Mouse (Mus musculus) heart, embryonic 14.5 days (tissue): ENCODE measurements around the gene Kbtbd4. TPM values are rescaled to one million over a fixed set of nuclear protein-coding genes. Genes with fewer than 3 reads are reported as not detected.
A peak's percentile ranks its signal among the peaks of the same experiment; 100 is the strongest.

Source experiments
- ATAC-seq: fragments of 200-750 bp; cut with Nextera tagmentation; 2 replicates; pipeline ENCODE4 v1.8.0; 2017; ENCODE audit warnings: low read depth, moderate TSS enrichment; ENCODE audit not compliant: insufficient number of reproducible peaks, insufficient read depth, low FRiP score
- H3K27ac ChIP-seq, 2 experiments: fragments of 200-500 bp in 1 of 2; fragments of 300-500 bp in 1 of 2; sonication (generic) in 1 of 2; replicated peaks in 1 of 2; 2 replicates each; pipeline ENCODE4 v1.5.1; 2012 to 2014; ENCODE audit warnings: low read depth in 2 of 2, low read length in 2 of 2, control low read depth in 1 of 2, mild to moderate bottlenecking in 1 of 2, mixed read lengths in 1 of 2; ENCODE audit not compliant: control insufficient read depth in 1 of 2, insufficient read depth in 1 of 2
- H3K27me3 ChIP-seq: fragments of 300-500 bp; sonication (generic); 2 replicates; pipeline ENCODE4 v1.6.1; 2014; ENCODE audit warnings: mild to moderate bottlenecking, low read length, control low read depth; ENCODE audit not compliant: control insufficient read depth, insufficient read depth
- H3K36me3 ChIP-seq: fragments of 300-500 bp; sonication (generic); 2 replicates; pipeline ENCODE4 v1.6.1; 2014; ENCODE audit warnings: mild to moderate bottlenecking, control low read depth, low read length, mixed read lengths; ENCODE audit not compliant: control insufficient read depth, insufficient read depth
- H3K4me1 ChIP-seq, 2 experiments: fragments of 200-500 bp in 1 of 2; fragments of 300-500 bp in 1 of 2; sonication (generic) in 1 of 2; 2 replicates each; pipeline ENCODE4 v1.6.1; 2012 to 2014; ENCODE audit warnings: low read length in 2 of 2, control low read depth in 1 of 2, mixed read lengths in 1 of 2; ENCODE audit not compliant: control insufficient read depth in 2 of 2, insufficient read depth in 2 of 2
- H3K4me2 ChIP-seq: fragments of 300-500 bp; sonication (generic); 2 replicates; pipeline ENCODE4 v1.6.1; 2014; ENCODE audit warnings: mild to moderate bottlenecking, low read length
- H3K4me3 ChIP-seq, 2 experiments: fragments of 200-500 bp in 1 of 2; fragments of 300-500 bp in 1 of 2; sonication (generic) in 1 of 2; 2 replicates each; pipeline ENCODE4 v1.5.1; 2012 to 2014; ENCODE audit warnings: low read length in 2 of 2, mild to moderate bottlenecking in 2 of 2, control low read depth in 1 of 2, low read depth in 1 of 2, moderate library complexity in 1 of 2; ENCODE audit not compliant: control insufficient read depth in 1 of 2, insufficient read depth in 1 of 2
- H3K9ac ChIP-seq: fragments of 300-500 bp; sonication (generic); 2 replicates; pipeline ENCODE4 v1.6.1; 2014; ENCODE audit warnings: mild to moderate bottlenecking, low read length
- H3K9me3 ChIP-seq: fragments of 300-500 bp; sonication (generic); 2 replicates; pipeline ENCODE4 v1.6.1; 2016; ENCODE audit warnings: low read length, control low read depth; ENCODE audit not compliant: control insufficient read depth
- whole genome bisulfite sequencing: fragments of 180-500 bp; shearing (Covaris S2); extraction: QIAGEN DNeasy Blood & Tissue Kit; methylation state at CpG from one replicate; pipeline ENCODE4 v1.1.7; 2014; 5-methylcytosine and 5-hydroxymethylcytosine counted together
- polyA plus RNA-seq: library from polyadenylated mRNA; unstranded; fragments of >200 nt; fragmentation: Nextera tagmentation; extraction: Ambion mirVana; gene quantifications from 2 replicates; pipeline ENCODE4 v1.2.1, GENCODE M21; 2014

Gene Kbtbd4
- polyA plus RNA-seq, 1 experiment from 2014 or later, result 20.6 TPM

DNA sequence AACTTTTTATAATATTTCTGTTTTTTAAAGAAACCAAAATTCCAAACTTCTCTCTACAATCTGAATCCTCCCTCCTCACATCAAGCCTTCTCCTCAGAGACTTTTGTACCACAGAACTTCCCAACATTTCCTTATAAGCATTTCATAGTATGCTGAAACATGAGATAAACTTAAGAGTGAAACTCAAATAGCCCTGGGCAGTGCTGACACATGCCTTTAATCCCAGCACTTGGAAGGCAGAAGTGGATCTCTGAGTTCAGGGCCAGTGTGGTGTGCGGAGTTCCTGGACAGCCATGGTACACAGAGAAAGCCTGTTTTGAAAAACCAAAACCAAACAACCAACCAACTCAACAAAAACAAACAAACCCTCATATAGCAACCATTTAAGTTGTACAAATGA lies 16.6 kb downstream of the Kbtbd4 start:
- Histone ChIP-seq H3K9me3 (no peaks in the 10 kb centered on the region), H3K27me3 (no peaks in the 10 kb centered on the region), H3K4me2 (no peak overlapping the region), H3K9ac (no peak overlapping the region), H3K4me3 (no peak overlapping the region), H3K36me3 (no peaks in the 10 kb centered on the region), H3K4me1 (peaks cover 2 to 13% of the 10 kb centered on the region in 2 experiments), H3K27ac (peak overlapping the region in 1 of 2 experiments; percentile 42; a peak in 1 of 4 replicates)
- ATAC-seq, result no peak
- WGBS, result 30% methylated on average over 1 of the region's 1 CpGs

- H3K27ac ChIP-seq, result no peak overlapping the region
- no peaks in the 10 kb centered on the region for H3K9me3 ChIP-seq
- peaks cover 2 to 9% of the 10 kb centered on the region in 2 experiments; a peak in 3 of 4 replicates for H3K4me1 ChIP-seq
- no peak for ATAC-seq
- H3K27me3 ChIP-seq, result no peaks in the 10 kb centered on the region
- no peak overlapping the region for H3K4me2 ChIP-seq
- WGBS, result 96% methylated on average over 2 of the region's 2 CpGs
- no peak overlapping the region for H3K4me3 ChIP-seq
- H3K9ac ChIP-seq, result no peak overlapping the region
- no peaks in the 10 kb centered on the region for H3K36me3 ChIP-seq
Measured at GRCm38 (mm10) chr2:90922636-90923035, 18.1 kb downstream of the Kbtbd4 start.

- H3K4me2 ChIP-seq, result no peak overlapping the region
- H3K9me3 ChIP-seq, result no peaks in the 10 kb centered on the region
- H3K27ac ChIP-seq, result no peak overlapping the region
- no peaks in the 10 kb centered on the region for H3K36me3 ChIP-seq
- no peak overlapping the region for H3K4me3 ChIP-seq
- H3K27me3 ChIP-seq, result no peaks in the 10 kb centered on the region
- no peak overlapping the region for H3K9ac ChIP-seq
- ATAC-seq, result no peak
- no peaks in the 10 kb centered on the region for H3K4me1 ChIP-seq
- WGBS, result 86% methylated on average over 13 of the region's 13 CpGs
Measured at GRCm38 (mm10) chr2:90928566-90928965, 24.0 kb downstream of the Kbtbd4 start.

DNA sequence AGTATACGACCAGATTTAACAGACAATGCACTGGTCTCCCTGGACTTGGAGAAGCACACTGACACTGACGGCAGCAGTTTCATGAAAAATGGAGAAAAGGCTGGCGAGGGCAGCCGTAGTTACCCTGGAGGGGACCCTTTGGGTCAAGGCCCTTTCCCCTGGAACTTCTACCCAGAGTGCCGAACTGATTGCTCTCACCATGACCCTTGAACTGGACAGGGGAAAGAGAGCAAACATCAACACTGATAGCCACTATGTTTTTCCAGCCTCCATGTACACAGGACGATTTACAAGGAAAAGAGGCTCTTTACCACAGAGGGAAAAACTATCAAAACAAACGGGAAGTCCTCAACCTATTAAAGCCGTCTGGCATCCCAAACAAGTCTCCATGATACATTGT lies 27.3 kb downstream of the Kbtbd4 start:
- no peaks in the 10 kb centered on the region for H3K27me3 ChIP-seq
- WGBS, result 72% methylated on average over 8 of the region's 8 CpGs
- no peak overlapping the region for H3K9ac ChIP-seq
- ATAC-seq, result no peak
- H3K36me3 ChIP-seq, result no peaks in the 10 kb centered on the region
- H3K4me3 ChIP-seq, result no peak overlapping the region
- H3K27ac ChIP-seq, result no peak overlapping the region
- H3K9me3 ChIP-seq, result no peaks in the 10 kb centered on the region
- H3K4me1 ChIP-seq, result no peaks in the 10 kb centered on the region
- no peak overlapping the region for H3K4me2 ChIP-seq

DNA sequence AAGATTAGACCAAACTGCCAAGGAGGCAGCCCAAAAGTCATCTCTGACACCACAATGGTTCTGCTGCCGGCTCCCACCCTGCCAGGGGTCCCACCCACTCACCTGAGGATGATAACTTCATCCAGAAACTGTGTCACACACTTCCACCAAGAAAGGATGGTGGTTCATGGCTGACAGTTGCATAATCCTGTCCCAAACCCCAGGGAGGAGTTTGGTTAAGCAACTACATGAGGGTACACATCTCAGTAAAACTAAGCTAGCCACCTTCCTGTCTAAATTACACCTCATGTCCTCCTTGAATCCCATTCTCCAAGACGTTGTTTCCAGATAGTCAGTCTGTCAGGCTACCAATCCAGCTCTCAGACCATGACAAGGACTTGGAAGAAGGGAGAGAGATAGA lies 27.7 kb downstream of the Kbtbd4 start:
- Histone ChIP-seq H3K27me3 (no peaks in the 10 kb centered on the region), H3K4me3 (no peak overlapping the region), H3K27ac (no peak overlapping the region), H3K4me1 (no peaks in the 10 kb centered on the region), H3K9ac (no peak overlapping the region), H3K9me3 (no peaks in the 10 kb centered on the region), H3K4me2 (no peak overlapping the region), H3K36me3 (no peaks in the 10 kb centered on the region)
- no peak for ATAC-seq
- 63% methylated on average over 2 of the region's 2 CpGs for WGBS

GRCm38 (mm10) chr2:90938362-90938761 lies 33.8 kb downstream of the Kbtbd4 start:
- Histone ChIP-seq H3K4me1 (peaks cover 2 to 16% of the 10 kb centered on the region in 2 experiments; a peak in 3 of 4 replicates), H3K9me3 (no peaks in the 10 kb centered on the region), H3K27ac (no peak overlapping the region), H3K9ac (no peak overlapping the region), H3K4me3 (no peak overlapping the region), H3K4me2 (no peak overlapping the region), H3K27me3 (no peaks in the 10 kb centered on the region), H3K36me3 (no peaks in the 10 kb centered on the region)
- ATAC-seq, result no peak
- WGBS, result 69% methylated on average over 3 of the region's 3 CpGs

DNA sequence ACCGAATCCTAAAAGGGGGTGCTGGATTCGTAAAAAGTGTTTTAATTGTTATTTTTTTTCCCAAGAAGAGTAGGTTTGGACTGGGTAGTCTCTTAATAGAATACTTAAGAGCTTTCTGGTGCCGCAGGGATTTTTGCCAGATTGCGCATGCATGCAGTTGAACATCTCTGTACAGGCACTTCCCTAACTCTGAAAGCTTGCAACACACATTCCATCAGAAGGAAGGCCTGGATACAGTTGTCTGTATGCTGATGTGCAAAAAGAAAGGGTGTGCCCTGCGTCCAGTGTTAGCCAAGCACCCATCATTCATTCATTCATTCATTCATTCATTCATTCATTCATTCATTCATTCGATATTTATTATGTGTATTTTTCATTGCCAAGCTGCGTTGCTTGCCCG lies 35.2 kb downstream of the Kbtbd4 start:
- Histone ChIP-seq H3K4me2 (peak overlapping the region; percentile 69), H3K27ac (no peak overlapping the region; a peak in 1 of 4 replicates), H3K27me3 (no peaks in the 10 kb centered on the region), H3K4me1 (peaks cover 2 to 16% of the 10 kb centered on the region in 2 experiments; a peak in 3 of 4 replicates), H3K4me3 (peak overlapping the region; percentile 68 to 91), H3K36me3 (no peaks in the 10 kb centered on the region), H3K9me3 (no peaks in the 10 kb centered on the region), H3K9ac (peak overlapping the region; percentile 97)
- no peak for ATAC-seq
- WGBS, result 45% methylated on average over 8 of the region's 8 CpGs
